Mouse (Mus musculus): ENCODE data around the gene Glis2. TPM values are rescaled to one million over a fixed set of nuclear protein-coding genes. Genes with fewer than 3 reads are reported as not detected.
"Not testable (repeated sequence)": the region's sequence is repeated elsewhere in the genome, so short reads cannot be mapped to it uniquely, and the experiment has no call there.

Gene Glis2
- total RNA-seq, 2 experiments from 2014 or later = 11.8 to 15.2 TPM

GRCm38 (mm10) chr16:4576038-4576437, 18.5 kb upstream of the Glis2 start:
- intact Hi-C loops (cut with DNase I; ENCODE audit: low total_unique reads) = no loop called here
- DNase-seq = no peak

- intact Hi-C loops (cut with DNase I; ENCODE audit: low total_unique reads) = no loop called here
- no peak for DNase-seq
These were observed 17.6 kb upstream of the Glis2 start for GRCm38 (mm10) chr16:4576873-4577272.

GRCm38 (mm10) chr16:4578630-4579029, 15.9 kb upstream of the Glis2 start:
- DNase-seq = no peak
- intact Hi-C loops (cut with DNase I; ENCODE audit: low total_unique reads) = no loop called here

DNA sequence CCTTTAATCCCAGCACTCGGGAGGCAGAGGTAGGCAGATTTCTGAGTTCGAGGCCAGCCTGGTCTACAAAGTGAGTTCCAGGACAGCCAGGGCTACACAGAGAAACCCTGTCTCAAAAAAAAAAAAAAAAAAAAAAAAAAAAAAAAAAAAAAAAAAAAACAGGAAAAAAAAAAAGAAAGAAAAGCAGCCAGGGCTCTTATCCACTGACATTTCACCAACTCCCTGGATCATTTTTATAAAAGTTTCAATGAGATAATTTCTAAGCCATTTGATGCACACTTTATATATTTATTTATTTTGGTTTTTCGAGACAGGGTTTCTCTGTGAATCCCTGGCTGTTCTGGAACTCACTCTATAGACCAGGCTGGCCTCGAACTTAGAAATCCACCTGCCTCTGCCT, 13.3 kb upstream of the Glis2 start:
- DNase-seq; intact Hi-C loops (cut with DNase I; ENCODE audit: low total_unique reads): not testable (repeated sequence)

DNA sequence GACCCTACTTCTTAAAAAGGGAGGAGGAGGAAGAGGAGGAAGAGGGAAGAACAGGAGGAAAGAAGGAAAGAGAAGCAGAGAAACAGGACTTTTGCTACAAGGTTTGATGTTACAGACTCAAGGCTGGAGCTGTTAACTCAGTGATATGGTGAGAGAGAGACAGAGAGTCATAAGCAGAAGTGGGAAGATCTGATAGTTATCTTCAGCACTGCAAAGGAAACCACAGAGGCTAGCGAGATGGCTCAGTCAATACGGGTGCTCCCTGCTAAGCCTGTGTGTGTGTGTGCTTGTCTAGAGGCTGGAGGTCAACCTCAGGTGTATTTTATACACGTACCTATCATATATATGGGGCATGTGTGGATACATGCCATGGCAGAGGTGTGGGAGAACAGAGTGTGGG, 10.7 kb upstream of the Glis2 start:
- no peak for DNase-seq
- intact Hi-C loops (cut with DNase I; ENCODE audit: low total_unique reads) = no loop called here

DNA sequence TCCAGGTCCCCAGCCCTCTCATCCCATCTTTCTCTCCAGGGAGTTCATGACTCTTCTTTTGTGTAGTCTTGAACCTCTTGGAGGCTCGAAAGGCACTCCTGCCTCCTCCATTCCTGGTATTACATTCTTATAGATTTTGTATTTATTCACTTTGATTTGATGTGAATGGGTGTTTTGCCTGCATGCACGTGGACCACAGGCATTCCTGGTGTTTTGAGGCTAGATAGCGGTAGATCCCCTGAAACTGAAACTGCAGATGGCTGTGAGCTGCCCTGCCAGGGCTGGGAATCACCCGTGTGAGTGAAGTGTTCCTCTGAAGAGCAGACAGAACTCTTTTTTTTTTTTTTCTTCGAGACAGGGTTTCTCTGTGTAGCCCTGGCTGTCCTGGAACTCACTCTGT, 10.1 kb upstream of the Glis2 start:
- DNase-seq = no peak
- intact Hi-C loops (cut with DNase I; ENCODE audit: low total_unique reads) = no loop called here

- intact Hi-C loops (cut with DNase I; ENCODE audit: low total_unique reads) = no loop called here
- DNase-seq = no peak
These were observed 8.6 kb upstream of the Glis2 start for GRCm38 (mm10) chr16:4585642-4586530.

- peak; percentile 98 for DNase-seq
- intact Hi-C loops (cut with DNase I; ENCODE audit: low total_unique reads) = no loop called here
These were observed 7.9 kb upstream of the Glis2 start for GRCm38 (mm10) chr16:4586531-4587123.

- intact Hi-C loops (cut with DNase I; ENCODE audit: low total_unique reads) = no loop called here
- no peak for DNase-seq
These were observed 6.8 kb upstream of the Glis2 start for GRCm38 (mm10) chr16:4587516-4588210.

DNA sequence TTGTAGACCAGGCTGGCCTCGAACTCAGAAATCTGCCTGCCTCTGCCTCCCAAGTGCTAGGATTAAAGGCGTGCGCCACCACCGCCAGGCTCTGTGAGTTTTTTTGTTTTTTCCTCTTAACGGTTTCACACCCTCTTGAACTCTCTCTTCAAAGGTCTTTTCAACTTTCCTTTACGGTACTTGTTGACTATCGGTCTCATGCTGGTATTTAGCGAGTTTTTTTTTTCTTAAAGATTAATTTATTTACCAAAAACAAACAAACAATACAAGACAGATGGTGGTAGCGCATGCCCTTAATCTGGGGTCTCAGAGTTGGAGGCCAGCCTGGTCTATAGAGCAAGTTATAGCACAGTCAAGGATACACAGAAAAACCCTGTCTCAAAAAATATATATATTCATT, 4.3 kb upstream of the Glis2 start:
- no peak for DNase-seq
- intact Hi-C loops (cut with DNase I; ENCODE audit: low total_unique reads) = no loop called here

- intact Hi-C loops (cut with DNase I; ENCODE audit: low total_unique reads) = no loop called here
- DNase-seq = peak; percentile 56
These were observed 1.3 kb upstream of the Glis2 start for GRCm38 (mm10) chr16:4592909-4593875.

GRCm38 (mm10) chr16:4594814-4595526, 457 bp downstream of the Glis2 start:
- intact Hi-C loops (cut with DNase I; ENCODE audit: low total_unique reads) = no loop called here
- no peak for DNase-seq

- peak; percentile 68 for DNase-seq
- intact Hi-C loops (cut with DNase I; ENCODE audit: low total_unique reads) = no loop called here
These were observed 1.0 kb downstream of the Glis2 start for GRCm38 (mm10) chr16:4595527-4595963.

- DNase-seq = peak; percentile 39
- intact Hi-C loops (cut with DNase I; ENCODE audit: low total_unique reads) = no loop called here
These were observed 1.7 kb downstream of the Glis2 start for GRCm38 (mm10) chr16:4596141-4596728.

GRCm38 (mm10) chr16:4596836-4597235, 2.3 kb downstream of the Glis2 start:
- DNase-seq = no peak
- intact Hi-C loops (cut with DNase I; ENCODE audit: low total_unique reads) = no loop called here

DNA sequence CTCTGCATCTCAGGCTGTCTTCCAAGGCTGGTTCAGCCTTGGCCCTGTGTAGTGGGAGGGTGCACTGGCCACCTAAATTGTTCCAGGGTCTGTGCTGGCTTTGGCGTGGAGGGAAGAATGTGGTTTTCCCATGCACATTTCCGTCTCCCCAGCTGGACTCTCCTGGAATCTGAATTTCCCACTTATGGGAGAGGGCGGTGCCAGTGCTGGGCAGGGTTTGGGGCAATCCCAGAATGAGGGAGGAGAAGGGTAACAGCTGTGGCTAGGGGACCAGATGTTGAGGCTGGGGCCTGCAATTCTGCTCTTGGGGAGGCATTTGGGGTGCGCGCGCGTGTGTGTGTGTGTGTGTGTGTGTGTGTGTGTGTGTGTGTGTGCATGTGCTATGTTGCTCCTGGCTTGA, 2.8 kb downstream of the Glis2 start:
- DNase-seq = peak; percentile 37
- intact Hi-C loops (cut with DNase I; ENCODE audit: low total_unique reads) = no loop called here

DNA sequence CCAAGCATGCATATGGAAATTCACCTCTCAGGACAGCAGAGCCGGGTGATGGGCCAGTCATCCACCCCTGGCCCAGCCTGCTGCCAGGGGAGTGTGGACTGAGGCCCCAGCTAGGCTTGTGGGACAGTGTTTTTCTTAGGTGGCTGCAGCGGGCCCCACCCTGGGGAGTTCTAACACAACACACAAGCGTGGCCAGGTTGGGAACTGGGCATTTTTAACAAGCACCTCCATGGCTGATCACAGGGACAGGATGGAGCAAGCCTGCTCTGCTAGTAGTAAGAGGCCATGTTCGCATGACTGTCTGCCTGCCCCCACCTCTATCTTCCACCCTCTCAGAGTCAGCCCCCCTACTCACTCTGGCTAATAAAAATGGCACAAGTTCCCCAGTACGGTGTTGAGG, 3.5 kb downstream of the Glis2 start:
- intact Hi-C loops (cut with DNase I; ENCODE audit: low total_unique reads) = no loop called here
- DNase-seq = no peak

- DNase-seq = no peak
- intact Hi-C loops (cut with DNase I; ENCODE audit: low total_unique reads) = no loop called here
These were observed 4.5 kb downstream of the Glis2 start for GRCm38 (mm10) chr16:4598891-4599543.
